In the genomic region with DNA sequence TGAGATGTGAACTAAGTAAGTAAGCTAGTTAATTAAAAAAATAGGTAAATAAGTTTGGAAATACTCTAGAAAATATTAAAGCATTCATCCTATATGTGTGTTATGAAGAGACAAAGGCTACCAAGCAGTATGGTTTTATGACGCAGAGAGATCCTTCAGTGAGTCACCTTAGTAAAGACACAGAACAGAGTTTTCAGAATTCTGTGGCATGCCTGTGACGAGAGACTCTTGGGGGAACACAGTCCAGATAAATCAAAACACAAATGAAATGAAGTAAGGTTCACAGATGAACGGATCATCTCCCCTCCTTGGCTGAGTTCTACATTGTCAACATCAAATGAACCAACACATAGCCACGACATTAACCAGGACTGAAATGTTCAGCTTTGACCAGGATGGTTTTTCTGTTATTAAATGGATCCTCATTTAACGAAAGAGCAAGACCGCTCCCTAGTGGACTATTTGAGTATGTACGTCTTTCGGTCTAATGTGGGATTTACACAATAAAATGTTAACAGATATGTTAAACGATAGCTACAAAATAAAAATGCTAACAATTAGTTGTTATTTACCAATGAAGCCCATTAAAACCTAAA, we compare ENCODE assay signal across 8 mouse cellular contexts.
DNase-seq lines count a peak whose midpoint lies in the region; ATAC-seq lines count a peak whose summit lies in the region.

No protein-coding gene starts in this region.

- H3K4me2 ChIP-seq in midbrain, embryonic 11.5 days: no peak overlapping the region

- DNase-seq in adrenal gland, postnatal 14 days: peak; percentile 7
- DNase-seq in adrenal gland, adult 18-20 months (ENCODE audit: low spot score in 2 of 2): no peak
- peak; percentile 90 for DNase-seq in midbrain, embryonic 11.5 days (ENCODE audit: low spot score, missing footprints)
- DNase-seq in midbrain, embryonic 10.5 days (ENCODE audit: low spot score): no peak
- peak; percentile 62 for DNase-seq in forelimb bud, embryonic 11.5 days (ENCODE audit: low read depth, low spot score)
- peak; percentile 66 to 68 for DNase-seq in left cerebral cortex, postnatal 14 days (ENCODE audit: low spot score in 2 of 2)
- peak; percentile 14 for DNase-seq in right cerebral cortex, postnatal 25 days
- DNase-seq in thymus, adult 18-20 months: no peak

- H3K4me3 ChIP-seq in midbrain, embryonic 11.5 days (ENCODE audit: low read depth, low read length): no peak overlapping the region
- no peak overlapping the region for H3K4me3 ChIP-seq in midbrain, embryonic 10.5 days

- no peaks in the 10 kb centered on the region for H3K36me3 ChIP-seq in midbrain, embryonic 11.5 days (ENCODE audit: control insufficient read depth, insufficient read depth, low read length)
- no peaks in the 10 kb centered on the region for H3K36me3 ChIP-seq in midbrain, embryonic 10.5 days

- H3K9ac ChIP-seq in midbrain, embryonic 11.5 days (ENCODE audit: low read length): no peak overlapping the region

- H3K27me3 ChIP-seq in midbrain, embryonic 11.5 days (ENCODE audit: control insufficient read depth, insufficient read depth, low read length): no peaks in the 10 kb centered on the region
- H3K27me3 ChIP-seq in midbrain, embryonic 10.5 days (ENCODE audit: low read depth, poor library complexity, severe bottlenecking): no peaks in the 10 kb centered on the region

- H3K27ac ChIP-seq in midbrain, embryonic 11.5 days (ENCODE audit: low read depth, low read length): no peak overlapping the region
- H3K27ac ChIP-seq in midbrain, embryonic 10.5 days (replicated peaks): no peak overlapping the region

- no peaks in the 10 kb centered on the region for H3K4me1 ChIP-seq in midbrain, embryonic 11.5 days (ENCODE audit: control insufficient read depth, insufficient read depth, low read length)
- H3K4me1 ChIP-seq in midbrain, embryonic 10.5 days: no peaks in the 10 kb centered on the region

- 28% methylated on average over 9 of the region's 9 CpGs for WGBS in midbrain, embryonic 11.5 days
- WGBS in midbrain, embryonic 10.5 days: 30% methylated on average over 9 of the region's 9 CpGs

- ATAC-seq in midbrain, embryonic 11.5 days (ENCODE audit: low FRiP score): peak; percentile 75; the same call in 1 of the 2 replicates

- no peaks in the 10 kb centered on the region for H3K9me3 ChIP-seq in midbrain, embryonic 11.5 days (ENCODE audit: control insufficient read depth, low read length)
- H3K9me3 ChIP-seq in midbrain, embryonic 10.5 days (replicated peaks): no peaks in the 10 kb centered on the region

- intact Hi-C loops in left cerebral cortex, postnatal 14 days (cut with DNase I): no loop called here

Comparison
In these comparisons a context has a peak if more than half of its experiments do, and no peak if none do; other contexts are left out.
1. DNase-seq: peak in adrenal gland, postnatal 14 days (single experiment), midbrain, embryonic 11.5 days (single experiment), forelimb bud, embryonic 11.5 days (single experiment), left cerebral cortex, postnatal 14 days (2 of 2) and right cerebral cortex, postnatal 25 days (single experiment); none in adrenal gland, adult 18-20 months (0 of 2), midbrain, embryonic 10.5 days (single experiment) and thymus, adult 18-20 months (0 of 2).